Mouse (Mus musculus): ENCODE results near the gene Cecr2. TPM values are rescaled to one million over a fixed set of nuclear protein-coding genes. Genes with fewer than 3 reads are reported as not detected.

Gene Cecr2
- 0.68 and 0.80 TPM in 2 replicates for polyA plus RNA-seq (2015; fragmentation: Nextera tagmentation; extraction: Ambion mirVana)

GRCm38 (mm10) chr6:120665816-120666760 is at the start of gene Cecr2:
Gene Cecr2, plus strand, starts transcription at chr6:120666369.
- peaks cover 7% of the 10 kb centered on the region for H3K4me1 ChIP-seq (ENCODE audit: control insufficient read depth, insufficient read depth, low read length)
- peak; percentile 86 for ATAC-seq (replicated peaks; ENCODE audit: extremely low read depth, insufficient read depth, low FRiP score)
- peak within 1 kb of the TSS; percentile 95 for H3K4me2 ChIP-seq (ENCODE audit: low read depth, low read length)
- peak within 1 kb of the TSS; percentile 84 for H3K9ac ChIP-seq (ENCODE audit: low read length)
- peaks cover 2% of the 10 kb centered on the region; the same call in 1 of the 2 replicates for H3K27me3 ChIP-seq (ENCODE audit: control insufficient read depth, insufficient read depth, low read length)
- H3K27ac ChIP-seq (ENCODE audit: low read length): peak within 1 kb of the TSS; percentile 91
- under 1% methylated on average over 122 of the region's 127 CpGs for WGBS
- no peaks in the 10 kb centered on the region for H3K36me3 ChIP-seq (ENCODE audit: control insufficient read depth, insufficient read depth)
- peak within 1 kb of the TSS; percentile 74 for H3K4me3 ChIP-seq (ENCODE audit: low read length)
- H3K9me3 ChIP-seq (replicated peaks; ENCODE audit: control insufficient read depth, low read length): no peaks in the 10 kb centered on the region

- H3K4me3 ChIP-seq (ENCODE audit: low read length): no peak overlapping the region
- ATAC-seq (replicated peaks; ENCODE audit: extremely low read depth, insufficient read depth, low FRiP score): no peak
- no peak overlapping the region for H3K9ac ChIP-seq (ENCODE audit: low read length)
- H3K27ac ChIP-seq (ENCODE audit: low read length): no peak overlapping the region
- 69% methylated on average over 5 of the region's 5 CpGs for WGBS
- H3K27me3 ChIP-seq (ENCODE audit: control insufficient read depth, insufficient read depth, low read length): no peaks in the 10 kb centered on the region
- H3K36me3 ChIP-seq (ENCODE audit: control insufficient read depth, insufficient read depth): no peaks in the 10 kb centered on the region
- H3K9me3 ChIP-seq (replicated peaks; ENCODE audit: control insufficient read depth, low read length): no peaks in the 10 kb centered on the region
- no peak overlapping the region for H3K4me2 ChIP-seq (ENCODE audit: low read depth, low read length)
- 0 out of 2 replicates have a peak, but pooled peaks cover 3% of the 10 kb centered on the region for H3K4me1 ChIP-seq (ENCODE audit: control insufficient read depth, insufficient read depth, low read length)
Measured at GRCm38 (mm10) chr6:120617586-120617985, 48.6 kb upstream of the Cecr2 start.

GRCm38 (mm10) chr6:120618518-120619402 is 47.4 kb upstream of the Cecr2 start:
- Histone ChIP-seq H3K9me3 (replicated peaks; ENCODE audit: control insufficient read depth, low read length) (no peaks in the 10 kb centered on the region), H3K4me3 (ENCODE audit: low read length) (no peak overlapping the region), H3K27ac (ENCODE audit: low read length) (no peak overlapping the region), H3K36me3 (ENCODE audit: control insufficient read depth, insufficient read depth) (no peaks in the 10 kb centered on the region), H3K4me2 (ENCODE audit: low read depth, low read length) (no peak overlapping the region), H3K4me1 (ENCODE audit: control insufficient read depth, insufficient read depth, low read length) (0 out of 2 replicates have a peak, but pooled peaks cover 3% of the 10 kb centered on the region), H3K27me3 (ENCODE audit: control insufficient read depth, insufficient read depth, low read length) (no peaks in the 10 kb centered on the region), H3K9ac (ENCODE audit: low read length) (no peak overlapping the region)
- no peak for ATAC-seq (replicated peaks; ENCODE audit: extremely low read depth, insufficient read depth, low FRiP score)
- whole genome bisulfite sequencing: 72% methylated on average over 4 of the region's 4 CpGs

- no peak for ATAC-seq (replicated peaks; ENCODE audit: extremely low read depth, insufficient read depth, low FRiP score)
Measured at GRCm38 (mm10) chr6:120620193-120620592, 46.0 kb upstream of the Cecr2 start.

GRCm38 (mm10) chr6:120625081-120625480 is 41.1 kb upstream of the Cecr2 start:
- no peak overlapping the region for H3K4me3 ChIP-seq (ENCODE audit: low read length)
- H3K4me2 ChIP-seq (ENCODE audit: low read depth, low read length): no peak overlapping the region
- no peaks in the 10 kb centered on the region for H3K9me3 ChIP-seq (replicated peaks; ENCODE audit: control insufficient read depth, low read length)
- H3K36me3 ChIP-seq (ENCODE audit: control insufficient read depth, insufficient read depth): no peaks in the 10 kb centered on the region
- no peaks in the 10 kb centered on the region for H3K4me1 ChIP-seq (ENCODE audit: control insufficient read depth, insufficient read depth, low read length)
- WGBS: 36% methylated on average over 8 of the region's 8 CpGs
- no peaks in the 10 kb centered on the region for H3K27me3 ChIP-seq (ENCODE audit: control insufficient read depth, insufficient read depth, low read length)
- no peak overlapping the region for H3K9ac ChIP-seq (ENCODE audit: low read length)
- ATAC-seq (replicated peaks; ENCODE audit: extremely low read depth, insufficient read depth, low FRiP score): no peak
- no peak overlapping the region for H3K27ac ChIP-seq (ENCODE audit: low read length)

More at GRCm38 (mm10) chr6:120620193-120620592, 46.0 kb upstream of the Cecr2 start:
- Histone ChIP-seq H3K9me3 (replicated peaks; ENCODE audit: control insufficient read depth, low read length) (no peaks in the 10 kb centered on the region), H3K36me3 (ENCODE audit: control insufficient read depth, insufficient read depth) (no peaks in the 10 kb centered on the region), H3K27ac (ENCODE audit: low read length) (no peak overlapping the region), H3K27me3 (ENCODE audit: control insufficient read depth, insufficient read depth, low read length) (no peaks in the 10 kb centered on the region), H3K9ac (ENCODE audit: low read length) (no peak overlapping the region), H3K4me3 (ENCODE audit: low read length) (no peak overlapping the region), H3K4me2 (ENCODE audit: low read depth, low read length) (no peak overlapping the region), H3K4me1 (ENCODE audit: control insufficient read depth, insufficient read depth, low read length) (0 out of 2 replicates have a peak, but pooled peaks cover 3% of the 10 kb centered on the region)
- 78% methylated on average over 3 of the region's 3 CpGs for WGBS

- 62% methylated on average over 2 of the region's 2 CpGs for WGBS
- no peaks in the 10 kb centered on the region for H3K4me1 ChIP-seq (ENCODE audit: control insufficient read depth, insufficient read depth, low read length)
- no peak overlapping the region for H3K27ac ChIP-seq (ENCODE audit: low read length)
- H3K4me2 ChIP-seq (ENCODE audit: low read depth, low read length): no peak overlapping the region
- ATAC-seq (replicated peaks; ENCODE audit: extremely low read depth, insufficient read depth, low FRiP score): no peak
- H3K4me3 ChIP-seq (ENCODE audit: low read length): no peak overlapping the region
- no peaks in the 10 kb centered on the region for H3K36me3 ChIP-seq (ENCODE audit: control insufficient read depth, insufficient read depth)
- H3K9ac ChIP-seq (ENCODE audit: low read length): no peak overlapping the region
- no peaks in the 10 kb centered on the region for H3K27me3 ChIP-seq (ENCODE audit: control insufficient read depth, insufficient read depth, low read length)
- H3K9me3 ChIP-seq (replicated peaks; ENCODE audit: control insufficient read depth, low read length): no peaks in the 10 kb centered on the region
Measured at GRCm38 (mm10) chr6:120627096-120627495, 39.1 kb upstream of the Cecr2 start.

GRCm38 (mm10) chr6:120628963-120629362 is 37.2 kb upstream of the Cecr2 start:
- Histone ChIP-seq H3K9me3 (replicated peaks; ENCODE audit: control insufficient read depth, low read length) (no peaks in the 10 kb centered on the region), H3K27ac (ENCODE audit: low read length) (no peak overlapping the region), H3K4me3 (ENCODE audit: low read length) (no peak overlapping the region), H3K27me3 (ENCODE audit: control insufficient read depth, insufficient read depth, low read length) (no peaks in the 10 kb centered on the region), H3K4me1 (ENCODE audit: control insufficient read depth, insufficient read depth, low read length) (no peaks in the 10 kb centered on the region), H3K9ac (ENCODE audit: low read length) (no peak overlapping the region), H3K36me3 (ENCODE audit: control insufficient read depth, insufficient read depth) (no peaks in the 10 kb centered on the region), H3K4me2 (ENCODE audit: low read depth, low read length) (no peak overlapping the region)
- no peak for ATAC-seq (replicated peaks; ENCODE audit: extremely low read depth, insufficient read depth, low FRiP score)
- 65% methylated on average over 2 of the region's 2 CpGs for WGBS

GRCm38 (mm10) chr6:120635391-120636028 is 30.7 kb upstream of the Cecr2 start:
- H3K9me3 ChIP-seq (replicated peaks; ENCODE audit: control insufficient read depth, low read length): no peaks in the 10 kb centered on the region
- H3K4me3 ChIP-seq (ENCODE audit: low read length): no peak overlapping the region
- H3K9ac ChIP-seq (ENCODE audit: low read length): no peak overlapping the region
- WGBS: 76% methylated on average over 8 of the region's 8 CpGs
- no peak for ATAC-seq (replicated peaks; ENCODE audit: extremely low read depth, insufficient read depth, low FRiP score)
- H3K27ac ChIP-seq (ENCODE audit: low read length): no peak overlapping the region
- no peak overlapping the region for H3K4me2 ChIP-seq (ENCODE audit: low read depth, low read length)
- H3K36me3 ChIP-seq (ENCODE audit: control insufficient read depth, insufficient read depth): no peaks in the 10 kb centered on the region
- no peaks in the 10 kb centered on the region for H3K4me1 ChIP-seq (ENCODE audit: control insufficient read depth, insufficient read depth, low read length)
- no peaks in the 10 kb centered on the region for H3K27me3 ChIP-seq (ENCODE audit: control insufficient read depth, insufficient read depth, low read length)

Measured in heart, embryonic 16.5 days (tissue).